Mouse (Mus musculus): ENCODE measurements around the gene Zfp316. TPM values are rescaled to one million over a fixed set of nuclear protein-coding genes. Genes with fewer than 3 reads are reported as not detected.

Zfp316 gene
- total RNA-seq (2021) (1 to 10 TPM; 4.5 to 5.4 TPM), polyA plus RNA-seq (2012; rRNA removed) (3.0 and 3.6 TPM in 2 replicates)
- long read RNA-seq, full-length matches to known transcripts: 2 of 2 reads
- long read RNA-seq, partial matches to known transcripts: 0 of 2 reads
- long read RNA-seq, other reads (novel, unspliced or antisense): 0 of 2 reads

DNA sequence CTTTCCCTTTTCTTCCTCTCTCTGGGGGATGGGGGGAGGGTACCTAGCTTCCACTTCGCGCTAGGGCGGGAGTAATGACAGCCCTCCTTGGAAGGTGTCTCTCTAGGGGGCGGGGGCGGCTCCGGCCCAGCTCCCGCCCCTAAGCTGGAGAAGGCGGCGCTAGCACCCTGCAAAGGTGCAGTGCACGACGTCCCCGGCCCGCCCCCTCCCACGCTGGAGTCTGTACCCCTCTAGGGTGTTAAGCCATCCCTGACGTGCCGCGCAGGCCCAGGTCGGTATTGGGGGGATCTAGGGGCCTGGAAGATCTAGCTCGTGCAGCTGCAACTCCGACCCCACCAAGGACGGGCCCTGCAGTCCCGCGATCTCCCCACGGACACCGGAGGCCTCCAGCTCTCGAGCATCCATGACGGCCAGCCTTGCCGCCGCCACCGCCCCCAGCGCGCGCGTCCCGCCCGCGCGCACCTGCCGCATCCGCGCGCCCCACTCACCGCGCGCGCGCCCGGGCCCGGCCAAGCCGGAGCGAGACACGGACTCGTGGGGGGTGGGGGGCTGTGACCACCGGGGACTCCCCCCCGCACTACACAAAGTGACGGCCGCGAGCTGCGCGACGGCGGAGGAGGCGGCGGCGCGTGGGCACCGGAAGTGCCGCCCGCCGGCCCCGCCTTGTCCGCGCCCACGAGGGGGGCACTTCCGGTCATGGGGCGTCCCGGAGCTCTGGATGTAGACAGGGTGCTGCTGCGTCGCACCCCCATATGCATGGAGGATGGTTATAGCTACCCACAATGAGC, at the start of gene Zfp316:
Zfp316 (minus strand) TSS at position 660 of the 788 bp plus-strand sequence.
- Histone ChIP-seq H3K27me3 (ENCODE audit: control insufficient read depth, insufficient read depth, low read length) (no peaks in the 10 kb centered on the region), H3K4me3 (peak within 1 kb of the TSS; percentile 62), H3K4me1 (ENCODE audit: control insufficient read depth, insufficient read depth, low read length) (peaks cover 4% of the 10 kb centered on the region), H3K9ac (ENCODE audit: low read depth, low read length) (peak within 1 kb of the TSS; percentile 80), H3K27ac (peak within 1 kb of the TSS; percentile 64), H3K36me3 (ENCODE audit: control insufficient read depth, insufficient read depth, low read length) (no peaks in the 10 kb centered on the region), H3K79me2 (replicated peaks; ENCODE audit: control insufficient read depth, insufficient read depth, low read length) (no peaks in the 10 kb centered on the region)
- DNase-seq: peak; percentile 84
- WGBS: under 1% methylated on average over 72 of the region's 79 CpGs
- intact Hi-C loops (cut with DNase I): loop anchor here (2.0 to 5.0 kb wide), 2 partner anchors 33 to 38 kb away; no protein-coding TSS in a partner anchor
- TF ChIP-seq EP300 (IDR thresholded peaks at IDR 0.05; ENCODE audit: insufficient read depth, low read depth, low read length): no peak
- TF ChIP-seq POLR2A (IDR thresholded peaks at IDR 0.05; ENCODE audit: insufficient read depth, low read depth, low read length): peak; percentile 93

GRCm38 (mm10) chr5:143317288-143317610, 47.4 kb upstream of the Zfp316 start:
- no peak for DNase-seq
- no peak overlapping the region for H3K9ac ChIP-seq (ENCODE audit: low read depth, low read length)
- intact Hi-C loops (cut with DNase I): no loop called here
- no peaks in the 10 kb centered on the region for H3K79me2 ChIP-seq (replicated peaks; ENCODE audit: control insufficient read depth, insufficient read depth, low read length)
- H3K4me3 ChIP-seq: no peak overlapping the region
- no peak overlapping the region for H3K27ac ChIP-seq
- H3K4me1 ChIP-seq (ENCODE audit: control insufficient read depth, insufficient read depth, low read length): peaks cover 7% of the 10 kb centered on the region
- WGBS: 86% methylated on average over 8 of the region's 8 CpGs
- TF ChIP-seq POLR2A (IDR thresholded peaks at IDR 0.05; ENCODE audit: insufficient read depth, low read depth, low read length): no peak
- TF ChIP-seq CTCF (IDR thresholded peaks at IDR 0.05): no peak
- no peak for TF ChIP-seq EP300 (IDR thresholded peaks at IDR 0.05; ENCODE audit: insufficient read depth, low read depth, low read length)
- H3K36me3 ChIP-seq (ENCODE audit: control insufficient read depth, insufficient read depth, low read length): peaks cover 2% of the 10 kb centered on the region; the same call in 1 of the 2 replicates
- no peaks in the 10 kb centered on the region for H3K27me3 ChIP-seq (ENCODE audit: control insufficient read depth, insufficient read depth, low read length)

- TF ChIP-seq CTCF (IDR thresholded peaks at IDR 0.05): no peak
- TF ChIP-seq EP300 (IDR thresholded peaks at IDR 0.05; ENCODE audit: insufficient read depth, low read depth, low read length): no peak
- no peak for TF ChIP-seq POLR2A (IDR thresholded peaks at IDR 0.05; ENCODE audit: insufficient read depth, low read depth, low read length)
- intact Hi-C loops (cut with DNase I): no loop called here
- H3K36me3 ChIP-seq (ENCODE audit: control insufficient read depth, insufficient read depth, low read length): peaks cover 2% of the 10 kb centered on the region; the same call in 1 of the 2 replicates
- no peaks in the 10 kb centered on the region for H3K27me3 ChIP-seq (ENCODE audit: control insufficient read depth, insufficient read depth, low read length)
- 83% methylated on average over 5 of the region's 5 CpGs for WGBS
- H3K9ac ChIP-seq (ENCODE audit: low read depth, low read length): no peak overlapping the region
- no peak overlapping the region for H3K27ac ChIP-seq
- peaks cover 3% of the 10 kb centered on the region; the same call in 1 of the 2 replicates for H3K79me2 ChIP-seq (replicated peaks; ENCODE audit: control insufficient read depth, insufficient read depth, low read length)
- H3K4me1 ChIP-seq (ENCODE audit: control insufficient read depth, insufficient read depth, low read length): peaks cover 7% of the 10 kb centered on the region
- H3K4me3 ChIP-seq: no peak overlapping the region
- no peak for DNase-seq
Measured at GRCm38 (mm10) chr5:143316605-143317287, 46.9 kb upstream of the Zfp316 start.

DNA sequence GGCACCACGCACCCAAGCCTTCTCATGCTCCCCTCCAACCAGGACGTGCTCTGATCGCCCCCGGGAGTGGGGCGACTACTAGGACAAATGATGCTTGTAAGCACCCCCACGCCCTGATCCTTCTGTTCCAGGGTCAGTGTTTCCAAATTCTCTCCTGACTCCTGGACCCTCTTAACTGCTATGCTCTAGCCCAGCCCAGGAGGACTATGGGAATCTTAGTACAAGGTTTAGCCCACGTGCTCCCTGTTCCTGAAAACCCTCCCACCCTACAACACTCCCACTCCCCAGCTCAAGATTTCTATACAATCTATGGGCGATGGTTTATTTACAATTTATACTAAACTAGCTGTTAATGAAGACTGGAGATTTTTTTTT, 45.7 kb upstream of the Zfp316 start:
- H3K79me2 ChIP-seq (replicated peaks; ENCODE audit: control insufficient read depth, insufficient read depth, low read length): peaks cover 3% of the 10 kb centered on the region; the same call in 1 of the 2 replicates
- peak overlapping the region; percentile 9; the same call in 1 of the 2 replicates for H3K4me3 ChIP-seq
- 0 out of 2 replicates have a peak overlapping the region, but pooled peaks have one; percentile 46 for H3K9ac ChIP-seq (ENCODE audit: low read depth, low read length)
- H3K27me3 ChIP-seq (ENCODE audit: control insufficient read depth, insufficient read depth, low read length): no peaks in the 10 kb centered on the region
- DNase-seq: no peak
- WGBS: 22% methylated on average over 8 of the region's 8 CpGs
- TF ChIP-seq POLR2A (IDR thresholded peaks at IDR 0.05; ENCODE audit: insufficient read depth, low read depth, low read length) (no peak), CTCF (IDR thresholded peaks at IDR 0.05) (no peak), EP300 (IDR thresholded peaks at IDR 0.05; ENCODE audit: insufficient read depth, low read depth, low read length) (no peak)
- H3K27ac ChIP-seq: no peak overlapping the region
- intact Hi-C loops (cut with DNase I): loop anchor here (1.0 kb wide), 2 partner anchors 14 to 135 kb away; partner anchors contain the start of genes Rbak and Zdhhc4
- H3K4me1 ChIP-seq (ENCODE audit: control insufficient read depth, insufficient read depth, low read length): peaks cover 7% of the 10 kb centered on the region
- peaks cover 2% of the 10 kb centered on the region; the same call in 1 of the 2 replicates for H3K36me3 ChIP-seq (ENCODE audit: control insufficient read depth, insufficient read depth, low read length)

- peaks cover 2% of the 10 kb centered on the region; the same call in 1 of the 2 replicates for H3K36me3 ChIP-seq (ENCODE audit: control insufficient read depth, insufficient read depth, low read length)
- WGBS: under 1% methylated on average over 101 of the region's 101 CpGs
Measured at GRCm38 (mm10) chr5:143314730-143315513, 45.1 kb upstream of the Zfp316 start, which contains the start of gene E130309D02Rik. E130309D02Rik (minus strand) TSS chr5:143315360.

More at GRCm38 (mm10) chr5:143314730-143315513, 45.1 kb upstream of the Zfp316 start, which contains the start of gene E130309D02Rik:
- H3K4me3 ChIP-seq: peak within 1 kb of the TSS; percentile 81
- intact Hi-C loops (cut with DNase I): loop anchor here (1.0 to 5.0 kb wide), 4 partner anchors 14 to 1852 kb away; partner anchors contain the start of genes Cpsf4, Kdelr2, Ptcd1 and Rbak
- no peaks in the 10 kb centered on the region for H3K27me3 ChIP-seq (ENCODE audit: control insufficient read depth, insufficient read depth, low read length)
- H3K9ac ChIP-seq (ENCODE audit: low read depth, low read length): peak within 1 kb of the TSS; percentile 97
- peak within 1 kb of the TSS; percentile 92 for H3K27ac ChIP-seq
- peaks cover 3% of the 10 kb centered on the region; the same call in 1 of the 2 replicates for H3K79me2 ChIP-seq (replicated peaks; ENCODE audit: control insufficient read depth, insufficient read depth, low read length)
- peak; percentile 93 to 96 for DNase-seq
- TF ChIP-seq CTCF (IDR thresholded peaks at IDR 0.05): peak; percentile 88
- TF ChIP-seq POLR2A (IDR thresholded peaks at IDR 0.05; ENCODE audit: insufficient read depth, low read depth, low read length): peak; percentile 40; the same call in 1 of the 2 replicates
- no peak for TF ChIP-seq EP300 (IDR thresholded peaks at IDR 0.05; ENCODE audit: insufficient read depth, low read depth, low read length)
- peaks cover 7% of the 10 kb centered on the region for H3K4me1 ChIP-seq (ENCODE audit: control insufficient read depth, insufficient read depth, low read length)
